Mouse (Mus musculus) kidney, adult 18-20 months (tissue): ENCODE data around the gene Pitpnm2.

Source experiments
- DNase-seq: peaks from one replicate; pipeline ENCODE4 v3.0.0; 2021

Pitpnm2 gene

GRCm38 (mm10) chr5:124198473-124198872 is 51.1 kb downstream of the Pitpnm2 start:
- DNase-seq = no peak

GRCm38 (mm10) chr5:124196082-124196481 is 53.5 kb downstream of the Pitpnm2 start:
- DNase-seq = no peak

- no peak for DNase-seq
Observed at GRCm38 (mm10) chr5:124194386-124195084, 55.0 kb downstream of the Pitpnm2 start.

- no peak for DNase-seq
Observed at GRCm38 (mm10) chr5:124193286-124194112, 56.1 kb downstream of the Pitpnm2 start.

- DNase-seq = no peak
Observed at GRCm38 (mm10) chr5:124192726-124193285, 56.8 kb downstream of the Pitpnm2 start.

GRCm38 (mm10) chr5:124192251-124192710 is 57.3 kb downstream of the Pitpnm2 start:
- DNase-seq = no peak

GRCm38 (mm10) chr5:124190146-124190870 is 59.3 kb downstream of the Pitpnm2 start:
- no peak for DNase-seq

- no peak for DNase-seq
Observed at GRCm38 (mm10) chr5:124189572-124189981, 60.0 kb downstream of the Pitpnm2 start.

- DNase-seq = no peak
Observed at GRCm38 (mm10) chr5:124187508-124188311, 61.9 kb downstream of the Pitpnm2 start.

GRCm38 (mm10) chr5:124186981-124187507 is 62.5 kb downstream of the Pitpnm2 start:
- DNase-seq = no peak

- DNase-seq = no peak
Observed at GRCm38 (mm10) chr5:124186465-124186854, 63.1 kb downstream of the Pitpnm2 start.

- DNase-seq = no peak
Observed at GRCm38 (mm10) chr5:124185706-124186464, 63.7 kb downstream of the Pitpnm2 start.

GRCm38 (mm10) chr5:124184898-124185701 is 64.5 kb downstream of the Pitpnm2 start:
- DNase-seq = no peak

GRCm38 (mm10) chr5:124184191-124184590 is 65.4 kb downstream of the Pitpnm2 start:
- DNase-seq = no peak

- no peak for DNase-seq
Observed at GRCm38 (mm10) chr5:124182642-124183041, 66.9 kb downstream of the Pitpnm2 start.

- DNase-seq = no peak
Observed at GRCm38 (mm10) chr5:124182097-124182496, 67.5 kb downstream of the Pitpnm2 start.

- no peak for DNase-seq
Observed at GRCm38 (mm10) chr5:124180500-124181167, 68.9 kb downstream of the Pitpnm2 start.

GRCm38 (mm10) chr5:124179411-124179810 is 70.1 kb downstream of the Pitpnm2 start:
- DNase-seq = no peak

- DNase-seq = no peak
Observed at GRCm38 (mm10) chr5:124176726-124177132, 72.8 kb downstream of the Pitpnm2 start.

- no peak for DNase-seq
Observed at GRCm38 (mm10) chr5:124175138-124175537, 74.4 kb downstream of the Pitpnm2 start.
